Mouse (Mus musculus): Measurements from ENCODE around the gene Ccnd3.

Gene Ccnd3

GRCm38 (mm10) chr17:47504941-47505346, at the start of gene Ccnd3:
TSS of gene Ccnd3 (plus strand) at chr17:47505051.
- no peak for DNase-seq (ENCODE audit: low read depth, low spot score)

DNA sequence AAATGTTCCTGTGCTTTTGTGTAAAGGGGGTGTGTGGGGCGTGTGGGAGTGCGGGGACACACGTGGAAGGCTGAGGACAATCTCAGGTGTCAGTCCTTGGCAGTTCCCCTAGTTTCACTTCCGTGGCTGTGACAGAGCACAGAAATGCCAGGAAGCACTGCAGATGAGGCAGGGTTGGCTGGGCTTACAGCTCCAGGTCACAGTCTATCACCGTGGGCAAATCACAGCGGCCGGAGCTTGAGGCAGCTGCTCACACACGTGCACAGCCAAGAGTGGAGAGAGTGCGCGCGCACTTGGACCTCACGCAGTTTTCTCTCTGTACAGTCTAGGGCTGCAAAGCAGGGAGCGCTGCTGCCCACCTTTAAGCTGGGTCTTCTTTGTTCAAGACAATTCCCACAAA, 46.5 kb upstream of the Ccnd3 start:
- no peak for DNase-seq (ENCODE audit: low read depth, low spot score)

- DNase-seq (ENCODE audit: low read depth, low spot score), result no peak
These were observed 45.9 kb upstream of the Ccnd3 start for GRCm38 (mm10) chr17:47458936-47459335.

GRCm38 (mm10) chr17:47459341-47459919, 45.4 kb upstream of the Ccnd3 start:
- DNase-seq (ENCODE audit: low read depth, low spot score), result no peak

GRCm38 (mm10) chr17:47461688-47462087, 43.2 kb upstream of the Ccnd3 start:
- no peak for DNase-seq (ENCODE audit: low read depth, low spot score)

- DNase-seq (ENCODE audit: low read depth, low spot score), result no peak
These were observed 42.6 kb upstream of the Ccnd3 start for GRCm38 (mm10) chr17:47462209-47462608.

- DNase-seq (ENCODE audit: low read depth, low spot score), result no peak
These were observed 42.0 kb upstream of the Ccnd3 start for GRCm38 (mm10) chr17:47462728-47463388.

- DNase-seq (ENCODE audit: low read depth, low spot score), result no peak
These were observed 40.4 kb upstream of the Ccnd3 start for GRCm38 (mm10) chr17:47464248-47464965.

DNA sequence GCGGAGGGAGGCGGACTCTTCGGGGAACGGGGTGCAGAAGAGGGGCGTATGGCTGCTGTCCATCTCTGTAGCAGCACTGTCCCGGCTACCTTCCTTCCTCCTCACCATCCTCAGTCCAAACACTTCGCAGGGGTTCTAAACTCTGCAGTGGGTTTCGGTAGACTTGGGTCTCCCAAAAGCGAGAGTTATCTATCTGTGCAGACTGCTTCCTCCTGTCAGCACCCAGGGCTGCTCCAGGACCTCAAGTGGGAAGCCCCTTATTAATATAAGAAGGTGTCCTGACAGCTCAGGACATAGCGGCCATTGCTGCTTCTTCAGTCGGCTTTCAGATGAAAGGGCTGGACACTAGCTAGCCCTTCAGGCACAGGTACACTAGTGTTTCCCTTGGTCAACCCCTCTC, 39.8 kb upstream of the Ccnd3 start:
- DNase-seq (ENCODE audit: low read depth, low spot score), result no peak

- DNase-seq (ENCODE audit: low read depth, low spot score), result no peak
These were observed 38.6 kb upstream of the Ccnd3 start for GRCm38 (mm10) chr17:47466284-47466683.

DNA sequence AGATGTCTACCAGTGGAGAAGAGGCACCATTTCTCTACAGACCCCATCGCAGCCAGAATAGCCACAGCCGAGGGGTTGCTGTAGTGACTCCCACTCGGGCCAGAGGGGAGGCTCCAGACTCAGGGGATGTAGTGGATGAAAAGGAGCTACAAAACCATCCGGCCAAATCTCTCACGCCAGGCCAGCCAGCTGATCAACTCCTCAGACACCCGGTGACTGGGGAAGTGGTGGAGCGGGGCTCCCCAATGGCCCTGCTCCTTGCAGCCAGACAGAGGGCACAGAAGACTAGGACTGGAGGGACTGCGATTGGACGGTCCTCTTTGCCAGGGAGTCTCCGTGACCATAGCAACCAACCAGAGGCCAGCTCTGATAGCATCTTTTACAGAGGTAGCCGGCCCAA, 37.2 kb upstream of the Ccnd3 start:
- DNase-seq (ENCODE audit: low read depth, low spot score), result no peak

DNA sequence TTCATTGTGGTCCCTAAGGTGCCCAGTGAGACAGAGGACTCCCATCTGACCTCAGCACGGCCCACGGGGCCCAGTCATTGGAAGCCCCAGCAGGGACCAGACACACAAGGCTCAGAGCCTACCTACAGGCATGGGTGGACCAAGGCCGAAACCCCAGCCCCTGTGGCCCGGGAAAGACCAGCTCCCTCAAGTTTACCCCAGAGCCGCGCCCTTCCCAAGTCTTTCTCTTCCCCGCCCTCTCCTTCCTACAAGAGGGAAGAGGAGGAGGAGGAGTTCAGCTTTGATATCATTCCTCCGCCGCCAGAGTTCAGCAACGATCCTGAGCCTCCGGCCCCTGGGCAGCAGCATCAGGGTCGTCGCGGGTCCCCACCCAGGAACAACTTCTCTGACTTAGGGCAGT, 36.8 kb upstream of the Ccnd3 start:
- DNase-seq (ENCODE audit: low read depth, low spot score), result no peak

DNA sequence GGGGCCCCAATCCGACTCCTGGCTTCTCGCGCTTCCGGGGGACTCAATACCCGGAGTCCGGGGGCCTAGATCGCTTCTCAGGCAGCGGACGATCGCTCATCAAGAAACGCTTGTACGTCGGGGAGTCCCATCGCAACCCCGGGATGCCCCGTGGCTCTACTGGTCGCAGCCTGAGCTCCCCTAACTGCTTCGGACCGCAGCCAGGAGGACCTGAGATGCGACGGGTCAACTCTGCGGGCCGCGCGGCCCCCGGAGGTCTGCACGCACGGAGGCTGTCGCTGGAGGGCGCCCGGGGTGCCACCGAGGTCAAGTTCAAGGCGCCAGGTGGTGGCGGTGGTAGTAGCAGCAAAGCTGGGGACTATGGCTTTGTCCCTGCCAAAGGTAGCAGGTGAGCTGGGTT, 36.4 kb upstream of the Ccnd3 start:
- DNase-seq (ENCODE audit: low read depth, low spot score), result peak; percentile 39

GRCm38 (mm10) chr17:47469642-47470041, 35.2 kb upstream of the Ccnd3 start:
- DNase-seq (ENCODE audit: low read depth, low spot score), result no peak

DNA sequence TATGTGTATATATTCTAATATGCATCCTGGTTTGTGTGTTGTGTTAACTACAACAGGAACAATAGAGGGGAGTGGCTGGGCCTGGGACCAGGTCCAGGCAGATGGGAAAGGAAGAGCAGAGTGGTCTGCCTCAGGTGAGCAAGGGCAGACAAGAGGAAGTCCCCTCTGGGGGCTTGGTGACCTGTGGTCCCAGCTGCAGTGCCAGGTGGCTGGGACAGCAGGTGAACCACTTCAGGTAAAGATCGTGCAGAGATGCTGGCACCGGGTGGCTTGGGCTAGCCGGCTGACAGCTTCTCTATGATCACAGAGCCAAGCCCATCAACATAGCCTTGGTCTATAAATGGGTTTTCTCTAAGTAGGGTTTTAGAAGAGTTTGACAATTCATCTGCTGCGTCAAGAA, 34.7 kb upstream of the Ccnd3 start:
- no peak for DNase-seq (ENCODE audit: low read depth, low spot score)

- no peak for DNase-seq (ENCODE audit: low read depth, low spot score)
These were observed 34.2 kb upstream of the Ccnd3 start for GRCm38 (mm10) chr17:47470686-47471085.

GRCm38 (mm10) chr17:47472435-47473350, 32.2 kb upstream of the Ccnd3 start:
- no peak for DNase-seq (ENCODE audit: low read depth, low spot score)

- DNase-seq (ENCODE audit: low read depth, low spot score), result peak; percentile 39
These were observed 31.3 kb upstream of the Ccnd3 start for GRCm38 (mm10) chr17:47473434-47473974.

DNA sequence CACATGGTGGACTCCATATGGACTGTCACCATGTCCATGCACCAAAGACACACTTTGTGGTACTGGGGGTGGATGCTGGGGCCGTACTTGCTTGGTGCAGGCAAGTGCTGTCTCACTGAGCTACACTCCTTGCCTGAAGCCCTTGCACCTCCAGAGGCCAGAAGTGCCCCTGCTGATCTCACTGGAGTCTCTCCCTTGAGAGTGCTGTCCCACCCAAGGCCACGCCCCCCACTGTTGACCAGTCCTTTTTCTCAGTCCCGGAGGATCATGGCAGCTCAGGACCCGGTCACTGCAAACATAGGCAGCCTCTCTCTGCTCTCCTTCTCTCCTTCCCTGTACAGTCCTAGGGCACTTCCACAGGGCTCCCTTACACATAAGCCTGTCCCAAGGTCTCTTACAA, 30.6 kb upstream of the Ccnd3 start:
- DNase-seq (ENCODE audit: low read depth, low spot score), result no peak

GRCm38 (mm10) chr17:47475181-47475580, 29.7 kb upstream of the Ccnd3 start:
- DNase-seq (ENCODE audit: low read depth, low spot score), result no peak

DNA sequence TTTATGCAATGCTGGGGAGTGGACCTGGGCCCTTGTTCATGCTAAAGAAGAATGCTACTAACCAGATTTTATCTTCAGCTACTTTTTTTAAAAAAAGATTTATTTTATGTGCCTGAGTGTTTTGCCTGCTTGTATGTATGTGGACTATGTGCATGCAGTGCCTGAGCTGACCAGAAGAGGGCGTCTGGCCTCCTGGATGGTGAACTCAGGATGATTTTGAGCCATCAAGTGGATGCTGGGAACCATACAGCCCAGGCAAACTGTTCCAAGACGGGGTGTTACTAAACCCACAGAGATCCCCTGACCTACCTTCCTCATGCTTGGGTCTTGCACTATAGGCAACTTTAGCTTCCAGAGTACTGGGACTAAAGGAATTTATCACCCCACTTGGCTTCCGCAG, 29.1 kb upstream of the Ccnd3 start:
- DNase-seq (ENCODE audit: low read depth, low spot score), result peak; percentile 43

DNA sequence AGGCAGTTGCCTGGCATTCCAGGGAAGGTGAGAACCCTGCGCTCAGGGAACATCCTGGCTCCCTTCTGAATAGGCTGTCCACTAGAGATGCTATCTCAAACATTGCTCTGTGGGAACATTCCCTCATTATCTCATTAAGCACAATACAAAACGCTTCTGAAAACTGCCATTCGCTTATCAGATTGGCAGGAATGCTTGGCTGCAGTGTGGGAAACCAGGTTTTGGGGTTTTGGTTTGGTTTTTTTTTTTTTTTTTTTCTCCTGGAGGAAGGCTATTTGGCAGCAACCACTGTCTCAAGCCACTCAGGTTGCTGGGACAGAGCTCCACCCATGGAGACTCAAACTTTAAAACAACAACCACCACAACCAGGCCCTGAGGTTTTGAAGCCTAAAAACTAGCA, 25.0 kb upstream of the Ccnd3 start:
- no peak for DNase-seq (ENCODE audit: low read depth, low spot score)
